14 mouse cellular contexts compared by ENCODE assay signal in genomic region chrX:7753627-7754026, GRCm38 (mm10). TPM values are rescaled to one million over a fixed set of nuclear protein-coding genes. Genes with fewer than 3 reads are reported as not detected.
A peak's percentile ranks its signal among the peaks of the same experiment; 100 is the strongest.
DNase-seq lines count a peak whose midpoint lies in the region; ATAC-seq and TF ChIP-seq lines count a peak whose summit lies in the region.
"Not testable (repeated sequence)": the region's sequence is repeated elsewhere in the genome, so short reads cannot be mapped to it uniquely, and the experiment has no call there.
"Had no signal": no experiment of that assay in that cellular context is flagged by ENCODE, and none has a peak within 500 bp of the region (broad histone marks: within the 10 kb centered on the region; RNA-seq: fewer than 3 reads in every experiment).

No protein-coding gene starts in this region.

- peak; percentile 50 for DNase-seq in 416B (ENCODE audit: low read depth)
- peak; percentile 46 for DNase-seq in T-cell, adult 2 months (ENCODE audit: low spot score)
- DNase-seq in hindbrain, postnatal 0 days (ENCODE audit: low spot score): peak; percentile 53
- not testable (repeated sequence) for DNase-seq in left cerebral cortex, adult 2 months (ENCODE audit: extremely low spot score in 1 of 2, low spot score in 2 of 2)
- peak; percentile 42 for DNase-seq in lung, postnatal 36 days
- peak; percentile 25 for DNase-seq in urinary bladder, postnatal 14 days (ENCODE audit: low spot score)

- intact Hi-C loops in left cerebral cortex, adult 2 months (cut with DNase I): not testable (repeated sequence)

- not testable (repeated sequence) for H3K27me3 ChIP-seq in hindbrain, postnatal 0 days (ENCODE audit: insufficient read depth, low read length)

- not testable (repeated sequence) for H3K4me2 ChIP-seq in hindbrain, postnatal 0 days (ENCODE audit: low read depth, low read length)

- H3K9ac ChIP-seq in hindbrain, postnatal 0 days (replicated peaks; ENCODE audit: low read length): not testable (repeated sequence)

- H3K36me3 ChIP-seq in hindbrain, postnatal 0 days (ENCODE audit: insufficient read depth, low read length): not testable (repeated sequence)

- not testable (repeated sequence) for H3K9me3 ChIP-seq in hindbrain, postnatal 0 days (ENCODE audit: low read length)

- peak; percentile 35 for TF ChIP-seq CTCF in hindbrain, postnatal 0 days (IDR thresholded peaks at IDR 0.05; ENCODE audit: low read depth)
- peak; percentile 20 for TF ChIP-seq CTCF in left cerebral cortex, adult 2 months (IDR thresholded peaks at IDR 0.05)

- H3K27ac ChIP-seq in hindbrain, postnatal 0 days; left cerebral cortex, adult 2 months: not testable (repeated sequence)

- WGBS in hindbrain, postnatal 0 days: 19% methylated on average over 3 of the region's 3 CpGs

- ATAC-seq in erythroid progenitor cell, adult 5-6 weeks (replicated peaks; ENCODE audit: low FRiP score, poor library complexity, severe bottlenecking): peak; percentile 80; the same call in 1 of the 2 replicates
- not testable (repeated sequence) for ATAC-seq in hindbrain, postnatal 0 days
- peak; percentile 67; the same call in 1 of the 2 replicates for ATAC-seq in neutrophil, adult 5-6 weeks (ENCODE audit: extremely low read depth, insufficient number of reproducible peaks, low FRiP score, poor library complexity, severe bottlenecking)

- H3K4me1 ChIP-seq in hindbrain, postnatal 0 days (ENCODE audit: insufficient read depth, low read length): not testable (repeated sequence)

- not testable (repeated sequence) for H3K4me3 ChIP-seq in hindbrain, postnatal 0 days (ENCODE audit: low read length); left cerebral cortex, adult 2 months

RNA-seq across cellular contexts. Expression of gene Ccdc120, which starts 2.9 kb away (rescaled TPM):
- not detected in 2 replicates for total RNA-seq in erythroid progenitor cell, adult 5-6 weeks (2015; ENCODE audit: low replicate concordance)
- total RNA-seq in erythroid progenitor cell, adult 5-6 weeks (2017; ENCODE audit: low replicate concordance): not detected in 2 replicates
- 183 and 387 TPM in 2 replicates for total RNA-seq in hindbrain, postnatal 0 days (2014; rRNA removed)
- polyA plus RNA-seq in hindbrain, postnatal 0 days (2015; fragmentation: Nextera tagmentation; extraction: Ambion mirVana): 47.6 and 53.3 TPM in 2 replicates
- 10 to 100 TPM; 26.3 TPM for total RNA-seq in left cerebral cortex, adult 2 months (2021)
- total RNA-seq in neutrophil, adult 5-6 weeks (2017): 2.7 TPM in 1 of 2 replicates, not detected in the other

RNA-seq across cellular contexts. Expression of gene Tfe3, which starts 8.7 kb away (rescaled TPM):
- 18.9 and 23.4 TPM in 2 replicates for total RNA-seq in erythroid progenitor cell, adult 5-6 weeks (2015; ENCODE audit: low replicate concordance)
- total RNA-seq in erythroid progenitor cell, adult 5-6 weeks (2017; ENCODE audit: low replicate concordance): 21.5 and 22.7 TPM in 2 replicates
- 27.8 and 36.1 TPM in 2 replicates for total RNA-seq in hindbrain, postnatal 0 days (2014; rRNA removed)
- 21.4 and 21.5 TPM in 2 replicates for polyA plus RNA-seq in hindbrain, postnatal 0 days (2015; fragmentation: Nextera tagmentation; extraction: Ambion mirVana)
- 10 to 100 TPM; 30.9 to 35.1 TPM for total RNA-seq in left cerebral cortex, adult 2 months (2021)
- total RNA-seq in neutrophil, adult 5-6 weeks (2017): 30.7 and 40.0 TPM in 2 replicates

RNA-seq across cellular contexts. Expression of gene Praf2, which starts 25.4 kb away (rescaled TPM):
- 1.3 and 2.5 TPM in 2 replicates for total RNA-seq in erythroid progenitor cell, adult 5-6 weeks (2015; ENCODE audit: low replicate concordance)
- total RNA-seq in erythroid progenitor cell, adult 5-6 weeks (2017; ENCODE audit: low replicate concordance): 2.1 TPM in 1 of 2 replicates, not detected in the other
- 134 and 137 TPM in 2 replicates for total RNA-seq in hindbrain, postnatal 0 days (2014; rRNA removed)
- polyA plus RNA-seq in hindbrain, postnatal 0 days (2015; fragmentation: Nextera tagmentation; extraction: Ambion mirVana): 129 and 134 TPM in 2 replicates
- 10 to 100 TPM; 88.9 to 92.7 TPM for total RNA-seq in left cerebral cortex, adult 2 months (2021)
- total RNA-seq in neutrophil, adult 5-6 weeks (2017): 4.4 and 7.1 TPM in 2 replicates

RNA-seq across cellular contexts. Expression of gene Gm45208, which starts 31.6 kb away (rescaled TPM):
- not detected in 2 replicates for total RNA-seq in erythroid progenitor cell, adult 5-6 weeks (2015; ENCODE audit: low replicate concordance)
- total RNA-seq in erythroid progenitor cell, adult 5-6 weeks (2017; ENCODE audit: low replicate concordance): not detected in 2 replicates
- not detected in 2 replicates for total RNA-seq in hindbrain, postnatal 0 days (2014; rRNA removed)
- 0.66 and 1.2 TPM in 2 replicates for polyA plus RNA-seq in hindbrain, postnatal 0 days (2015; fragmentation: Nextera tagmentation; extraction: Ambion mirVana)
- total RNA-seq in left cerebral cortex, adult 2 months (2021): not detected
- 3.0 TPM in 1 of 2 replicates, not detected in the other for total RNA-seq in neutrophil, adult 5-6 weeks (2017)
- total RNA-seq: gastrocnemius, postnatal 25 days had no signal
- polyA plus RNA-seq: activated CD4-positive, CD25-positive, alpha-beta regulatory T cell, adult 4 months; embryonic facial prominence, embryonic 11.5 days; inflammation-experienced regulatory T-cells, adult 6 months; lung, embryonic 15.5 days; midbrain, embryonic 11.5 days had no signal

RNA-seq across cellular contexts. Expression of gene Gripap1, which starts 35.9 kb away (rescaled TPM):
- 91.0 and 94.4 TPM in 2 replicates for total RNA-seq in erythroid progenitor cell, adult 5-6 weeks (2015; ENCODE audit: low replicate concordance)
- total RNA-seq in erythroid progenitor cell, adult 5-6 weeks (2017; ENCODE audit: low replicate concordance): 87.0 and 176 TPM in 2 replicates
- total RNA-seq in hindbrain, postnatal 0 days (2014; rRNA removed): 23.4 and 28.3 TPM in 2 replicates
- 61.1 and 62.8 TPM in 2 replicates for polyA plus RNA-seq in hindbrain, postnatal 0 days (2015; fragmentation: Nextera tagmentation; extraction: Ambion mirVana)
- total RNA-seq in left cerebral cortex, adult 2 months (2021): 100 to 1,000 TPM; 109 to 113 TPM
- total RNA-seq in neutrophil, adult 5-6 weeks (2017): 261 and 293 TPM in 2 replicates

Comparison
In these comparisons a context has a peak if more than half of its experiments do, and no peak if none do; other contexts are left out.
1. RNA of gene Praf2, which starts 25.4 kb away (total RNA-seq): 134 to 137 TPM in hindbrain, postnatal 0 days and 88.9 to 92.7 TPM in left cerebral cortex, adult 2 months; 4.4 to 7.1 TPM in neutrophil, adult 5-6 weeks and 1.3 to 2.5 TPM in erythroid progenitor cell, adult 5-6 weeks; every median in the first group is over 10 times any median in the second.